7 mouse cellular contexts compared by ENCODE assay signal in genomic region chr11:20304341-20304740, GRCm38 (mm10). TPM values are rescaled to one million over a fixed set of nuclear protein-coding genes. Genes with fewer than 3 reads are reported as not detected.
DNase-seq lines count a peak whose midpoint lies in the region; ATAC-seq and TF ChIP-seq lines count a peak whose summit lies in the region.

No protein-coding gene starts in this region.

- peak; percentile 85 for DNase-seq in midbrain, embryonic 11.5 days (ENCODE audit: low spot score, missing footprints)
- peak; percentile 65 for DNase-seq in ZHBTc4 (ENCODE audit: low read depth, low spot score)
- peak; percentile 52 for DNase-seq in cerebellum, adult 8-10 months
- peak; percentile 21 to 45 for DNase-seq in heart, postnatal 36 days
- peak; percentile 39 for DNase-seq in lung, postnatal 0 days (ENCODE audit: low spot score)
- DNase-seq in thymus, postnatal 14 days: peak; percentile 50

- no peaks in the 10 kb centered on the region for H3K9me3 ChIP-seq in midbrain, embryonic 11.5 days (ENCODE audit: control insufficient read depth, low read length)
- no peaks in the 10 kb centered on the region for H3K9me3 ChIP-seq in midbrain, embryonic 16.5 days (replicated peaks; ENCODE audit: control insufficient read depth, low read length, poor library complexity, severe bottlenecking)
- no peaks in the 10 kb centered on the region for H3K9me3 ChIP-seq in lung, postnatal 0 days (ENCODE audit: low read length)

- ATAC-seq in midbrain, embryonic 11.5 days (ENCODE audit: low FRiP score): no peak
- ATAC-seq in midbrain, embryonic 16.5 days: no peak
- ATAC-seq in lung, postnatal 0 days: no peak

- no peak for TF ChIP-seq EP300 in lung, postnatal 0 days (IDR thresholded peaks at IDR 0.05)

- WGBS in midbrain, embryonic 11.5 days: 72% methylated on average over 6 of the region's 6 CpGs
- WGBS in midbrain, embryonic 16.5 days: 72% methylated on average over 6 of the region's 6 CpGs
- WGBS in lung, postnatal 0 days: 71% methylated on average over 6 of the region's 6 CpGs

- peaks cover 3% of the 10 kb centered on the region; the same call in 1 of the 2 replicates for H3K36me3 ChIP-seq in midbrain, embryonic 11.5 days (ENCODE audit: control insufficient read depth, insufficient read depth, low read length)
- H3K36me3 ChIP-seq in midbrain, embryonic 16.5 days (ENCODE audit: control insufficient read depth, insufficient read depth, low read length): peaks cover 34% of the 10 kb centered on the region
- no peaks in the 10 kb centered on the region for H3K36me3 ChIP-seq in lung, postnatal 0 days (ENCODE audit: insufficient read depth, low read length)

- H3K27me3 ChIP-seq in midbrain, embryonic 11.5 days (ENCODE audit: control insufficient read depth, insufficient read depth, low read length): no peaks in the 10 kb centered on the region
- no peaks in the 10 kb centered on the region for H3K27me3 ChIP-seq in midbrain, embryonic 16.5 days (ENCODE audit: control insufficient read depth, insufficient read depth, low read depth, low read length)
- no peaks in the 10 kb centered on the region for H3K27me3 ChIP-seq in lung, postnatal 0 days (replicated peaks; ENCODE audit: insufficient read depth, low read length)

- intact Hi-C loops in heart, postnatal 36 days (cut with DNase I): no loop called here

- H3K4me3 ChIP-seq in midbrain, embryonic 11.5 days (ENCODE audit: low read depth, low read length): no peak overlapping the region
- no peak overlapping the region for H3K4me3 ChIP-seq in midbrain, embryonic 16.5 days (ENCODE audit: low read depth, low read length)
- H3K4me3 ChIP-seq in lung, postnatal 0 days (ENCODE audit: low read depth, low read length): no peak overlapping the region

- no peak overlapping the region for H3K9ac ChIP-seq in midbrain, embryonic 11.5 days (ENCODE audit: low read length)
- no peak overlapping the region for H3K9ac ChIP-seq in midbrain, embryonic 16.5 days (ENCODE audit: low read depth, low read length)
- no peak overlapping the region for H3K9ac ChIP-seq in lung, postnatal 0 days (replicated peaks; ENCODE audit: low read depth)

- H3K4me1 ChIP-seq in midbrain, embryonic 11.5 days (ENCODE audit: control insufficient read depth, insufficient read depth, low read length): no peaks in the 10 kb centered on the region
- H3K4me1 ChIP-seq in midbrain, embryonic 16.5 days (ENCODE audit: control insufficient read depth, insufficient read depth, low read length): no peaks in the 10 kb centered on the region
- no peaks in the 10 kb centered on the region for H3K4me1 ChIP-seq in lung, postnatal 0 days (ENCODE audit: insufficient read depth, low read depth, low read length)

- TF ChIP-seq CTCF in lung, postnatal 0 days (IDR thresholded peaks at IDR 0.05): peak; percentile 88

- H3K4me2 ChIP-seq in midbrain, embryonic 11.5 days: no peak overlapping the region
- no peak overlapping the region for H3K4me2 ChIP-seq in midbrain, embryonic 16.5 days (ENCODE audit: low read length)
- no peak overlapping the region for H3K4me2 ChIP-seq in lung, postnatal 0 days (replicated peaks; ENCODE audit: low read depth, low read length)

- H3K27ac ChIP-seq in midbrain, embryonic 11.5 days (ENCODE audit: low read depth, low read length): no peak overlapping the region
- H3K27ac ChIP-seq in midbrain, embryonic 16.5 days (ENCODE audit: low read length): no peak overlapping the region
- no peak overlapping the region for H3K27ac ChIP-seq in lung, postnatal 0 days (ENCODE audit: low read length)

RNA-seq across cellular contexts. Expression of gene Slc1a4, which starts 28.2 kb away (rescaled TPM):
- polyA plus RNA-seq in midbrain, embryonic 11.5 days (2014; fragmentation: Nextera tagmentation; extraction: Ambion mirVana): 20.2 and 21.0 TPM in 2 replicates
- polyA plus RNA-seq in midbrain, embryonic 16.5 days (2015; fragmentation: Nextera tagmentation; extraction: Ambion mirVana): 65.0 and 75.6 TPM in 2 replicates
- 1 to 10 TPM; 1.2 to 1.5 TPM for total RNA-seq in heart, postnatal 36 days (2021)
- polyA plus RNA-seq in lung, postnatal 0 days (2015; fragmentation: Nextera tagmentation; extraction: Ambion mirVana): 17.5 and 17.7 TPM in 2 replicates

RNA-seq across cellular contexts. Expression of gene Cep68, which starts 55.1 kb away (rescaled TPM):
- 29.4 TPM in 2 replicates for polyA plus RNA-seq in midbrain, embryonic 11.5 days (2014; fragmentation: Nextera tagmentation; extraction: Ambion mirVana)
- 26.6 and 26.7 TPM in 2 replicates for polyA plus RNA-seq in midbrain, embryonic 16.5 days (2015; fragmentation: Nextera tagmentation; extraction: Ambion mirVana)
- total RNA-seq in heart, postnatal 36 days (2021): 10 to 100 TPM; 41.8 to 47.5 TPM
- 12.5 and 14.7 TPM in 2 replicates for polyA plus RNA-seq in lung, postnatal 0 days (2015; fragmentation: Nextera tagmentation; extraction: Ambion mirVana)

Comparison
In these comparisons a context has a peak if more than half of its experiments do, and no peak if none do; other contexts are left out.
1. DNase-seq: peak in every context shown above with its lines; median percentile 85 in midbrain, embryonic 11.5 days; 65 in ZHBTc4; 52 in cerebellum, adult 8-10 months; 50 in thymus, postnatal 14 days; 39 in lung, postnatal 0 days; 33 in heart, postnatal 36 days.